Mouse (Mus musculus): ENCODE data around the gene Rcan2.
"Not testable (repeated sequence)": the region's sequence is repeated elsewhere in the genome, so short reads cannot be mapped to it uniquely, and the experiment has no call there.

Rcan2 gene

DNA sequence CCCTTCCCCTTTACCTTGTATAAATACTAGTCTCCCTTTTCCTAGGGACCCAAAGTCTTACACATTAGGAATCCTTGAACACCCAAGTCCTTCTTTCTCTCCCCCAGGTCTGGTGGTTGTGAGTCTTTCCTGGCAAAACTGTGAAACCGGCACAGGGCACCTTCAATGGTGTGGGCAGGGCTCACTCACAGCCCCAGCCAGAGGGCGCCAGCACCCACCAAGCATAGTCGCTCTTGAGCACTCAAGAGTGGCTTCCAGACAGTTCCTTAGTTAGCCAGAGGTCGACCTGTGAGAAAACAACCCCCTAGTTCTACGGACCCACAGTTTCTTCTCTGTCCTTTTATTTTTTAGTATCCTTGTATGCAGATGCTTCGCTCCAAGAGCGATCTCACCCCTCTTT lies at the start of gene Rcan2:
Gene Rcan2, plus strand, starts transcription at position 275 of the 400 bp plus-strand sequence.
- peak; percentile 83 for DNase-seq

DNA sequence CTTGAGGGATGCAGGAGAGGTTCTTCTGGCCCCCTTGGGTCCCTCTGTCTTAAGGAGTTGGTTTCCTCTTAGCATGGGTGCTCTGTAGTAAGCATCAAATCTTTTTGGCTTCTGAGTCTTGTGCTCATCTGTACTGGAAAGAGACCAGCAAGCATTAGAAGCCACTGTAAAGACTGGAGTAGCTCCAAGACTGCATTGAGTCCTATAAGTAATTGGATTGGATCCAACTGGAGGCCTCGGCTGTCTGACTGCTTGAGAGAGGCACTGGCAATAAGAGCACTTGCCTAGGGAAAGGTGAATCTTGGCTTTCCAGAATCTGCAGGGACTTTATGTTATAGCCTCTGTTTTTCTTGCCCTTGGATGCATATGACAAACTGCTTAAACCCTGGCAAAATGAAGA lies 48.3 kb upstream of the Rcan2 start:
- no peak for DNase-seq

DNA sequence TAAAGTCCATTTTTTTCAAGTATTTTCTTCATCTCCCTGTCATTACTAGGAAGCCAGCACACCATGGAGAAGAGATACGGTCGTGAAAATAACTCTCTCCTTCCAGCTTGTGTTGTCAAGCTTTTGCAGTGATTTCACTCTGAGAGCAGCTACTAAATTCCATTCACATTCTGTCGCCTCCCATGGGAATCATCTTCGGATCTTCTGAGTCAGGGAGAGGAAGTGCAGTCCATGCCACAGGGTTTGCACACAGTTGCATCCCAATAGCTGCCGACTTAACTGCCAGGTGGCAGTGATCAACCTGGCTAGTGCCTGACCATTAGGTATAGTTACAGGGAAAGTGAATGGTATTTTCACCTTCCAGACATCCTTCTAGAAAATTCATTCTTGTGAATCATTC lies 46.5 kb upstream of the Rcan2 start:
- no peak for DNase-seq

DNA sequence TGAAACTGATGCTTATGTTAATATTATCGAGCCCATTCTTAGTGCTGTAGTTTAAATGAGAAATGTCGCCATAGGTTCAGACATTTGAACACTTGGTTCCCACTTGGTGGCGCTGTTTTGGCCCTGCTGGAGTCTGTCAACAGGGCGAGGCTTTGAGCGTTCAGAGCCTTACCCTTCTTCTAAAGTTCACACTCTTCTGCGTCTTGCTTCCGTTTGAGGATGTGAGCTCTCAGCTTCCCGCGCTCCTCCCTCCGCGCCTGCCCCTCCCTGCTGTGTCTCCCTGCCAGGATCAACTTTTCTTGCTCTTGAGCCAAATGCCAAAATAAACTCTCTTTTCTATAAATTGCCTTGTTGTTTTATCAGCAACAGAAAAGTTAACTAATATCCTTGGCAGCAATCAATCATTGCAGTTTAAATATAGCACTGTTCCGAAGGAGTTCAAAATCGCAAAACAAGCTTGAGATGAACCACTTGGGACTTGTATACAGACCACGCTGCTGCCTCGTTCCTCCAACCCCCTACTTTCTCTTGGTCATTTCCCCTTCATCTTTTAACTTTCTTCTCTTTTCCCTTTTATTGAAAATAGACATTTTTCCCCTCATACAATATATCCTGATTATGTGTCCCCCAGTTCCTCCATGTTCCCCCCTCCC lies 42.4 kb upstream of the Rcan2 start:
- DNase-seq = no peak

DNA sequence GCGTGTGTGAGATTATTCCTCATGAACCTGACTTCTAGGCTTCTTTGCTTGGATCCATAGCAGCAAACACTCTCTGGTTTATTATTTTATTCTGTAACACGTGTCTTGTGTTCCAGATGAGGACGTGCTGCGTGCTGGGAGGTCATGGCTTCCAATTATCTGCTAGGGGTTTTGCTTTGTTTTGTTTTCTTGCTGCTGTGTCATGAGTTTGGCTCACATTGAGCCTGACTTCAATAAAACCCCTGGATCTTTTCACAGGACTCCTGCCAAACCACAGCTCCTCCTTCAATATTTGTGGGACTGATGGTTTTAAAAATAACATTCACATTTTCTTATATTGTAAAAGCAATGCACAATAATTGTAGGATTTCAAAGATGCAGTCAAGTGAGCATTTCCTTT lies 16.6 kb upstream of the Rcan2 start:
- DNase-seq = no peak

DNA sequence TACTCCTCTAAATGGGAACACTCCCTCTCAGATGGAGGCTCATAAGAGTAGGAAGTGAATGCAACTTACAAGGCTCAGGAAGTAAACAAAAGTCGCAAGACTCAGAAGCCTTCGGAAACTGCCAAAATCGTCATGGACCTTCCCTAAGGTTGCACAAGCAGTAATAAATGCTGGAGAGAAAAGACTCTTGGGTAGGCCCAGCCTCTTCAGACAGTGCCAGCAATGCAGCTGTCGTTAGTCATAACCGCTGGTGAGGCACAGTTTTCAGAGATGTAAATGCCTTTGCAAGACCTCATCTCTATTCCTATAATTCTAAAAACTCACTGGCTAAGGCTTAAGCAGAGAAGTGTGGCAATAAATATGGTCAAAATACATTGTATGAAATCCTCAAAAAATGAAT lies 12.9 kb upstream of the Rcan2 start:
- no peak for DNase-seq

DNA sequence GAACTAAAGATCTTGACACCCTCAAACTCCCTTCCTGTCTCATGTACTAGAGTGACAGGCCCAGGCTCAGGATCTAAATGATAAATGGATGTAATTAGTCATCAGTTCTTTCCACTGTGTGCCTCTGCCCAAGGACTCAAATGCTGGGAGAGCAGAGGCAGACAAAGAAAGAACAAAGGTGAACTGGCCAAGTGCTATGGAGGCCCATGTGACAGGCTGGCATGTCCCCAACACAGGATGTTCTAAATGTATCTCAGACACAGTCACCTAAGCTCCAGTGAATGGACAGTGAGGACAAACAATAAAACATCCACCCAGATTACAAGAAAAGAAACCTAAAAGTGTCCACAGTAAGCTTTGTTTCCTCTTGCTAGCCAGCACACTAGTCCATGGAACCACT lies 11.8 kb upstream of the Rcan2 start:
- DNase-seq = no peak

DNA sequence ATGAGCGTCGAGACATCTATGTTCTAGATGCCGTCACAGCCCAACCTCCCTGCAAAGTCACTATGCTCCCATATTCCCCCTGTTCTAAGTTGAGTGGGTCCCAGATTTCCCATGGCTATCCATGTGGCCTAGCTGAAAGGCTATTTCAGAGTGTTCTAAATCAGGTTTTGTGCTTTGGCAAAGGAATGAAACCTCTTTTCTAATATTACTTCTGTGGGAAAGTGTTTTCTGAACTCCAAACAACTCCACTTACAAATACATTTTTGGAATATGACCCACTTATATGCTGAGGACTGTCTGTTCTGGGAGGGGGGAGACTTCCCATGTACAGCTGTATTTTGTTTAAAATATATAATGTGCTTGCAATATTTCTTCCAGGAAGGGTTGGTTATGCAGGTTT lies 9.4 kb upstream of the Rcan2 start:
- DNase-seq = no peak

DNA sequence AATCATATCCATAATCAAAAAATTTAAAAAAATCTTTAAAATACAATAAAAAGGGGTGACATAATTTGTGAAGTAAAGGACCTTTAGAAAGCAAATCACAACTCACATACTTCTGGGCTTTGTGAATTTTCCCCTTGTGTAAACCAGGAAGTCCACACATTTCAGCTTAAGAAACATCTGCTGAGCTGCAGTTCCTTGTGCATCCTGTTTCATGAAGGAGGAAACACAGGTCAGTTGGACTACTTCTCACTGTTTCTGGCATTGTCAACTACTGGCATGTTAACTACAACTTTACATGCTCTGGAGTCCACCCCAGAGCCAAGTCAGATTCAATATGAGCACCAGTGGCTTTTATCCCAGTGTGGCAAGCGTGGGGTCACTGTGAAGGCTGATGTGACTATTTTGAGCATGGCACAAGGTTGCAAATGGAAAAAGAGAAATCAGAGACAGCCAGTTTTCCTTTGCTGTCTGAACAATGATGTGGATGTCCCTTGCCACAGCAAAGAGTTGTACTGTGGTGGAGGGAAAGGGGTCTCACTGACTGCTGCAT lies 6.3 kb upstream of the Rcan2 start:
- DNase-seq = no peak

DNA sequence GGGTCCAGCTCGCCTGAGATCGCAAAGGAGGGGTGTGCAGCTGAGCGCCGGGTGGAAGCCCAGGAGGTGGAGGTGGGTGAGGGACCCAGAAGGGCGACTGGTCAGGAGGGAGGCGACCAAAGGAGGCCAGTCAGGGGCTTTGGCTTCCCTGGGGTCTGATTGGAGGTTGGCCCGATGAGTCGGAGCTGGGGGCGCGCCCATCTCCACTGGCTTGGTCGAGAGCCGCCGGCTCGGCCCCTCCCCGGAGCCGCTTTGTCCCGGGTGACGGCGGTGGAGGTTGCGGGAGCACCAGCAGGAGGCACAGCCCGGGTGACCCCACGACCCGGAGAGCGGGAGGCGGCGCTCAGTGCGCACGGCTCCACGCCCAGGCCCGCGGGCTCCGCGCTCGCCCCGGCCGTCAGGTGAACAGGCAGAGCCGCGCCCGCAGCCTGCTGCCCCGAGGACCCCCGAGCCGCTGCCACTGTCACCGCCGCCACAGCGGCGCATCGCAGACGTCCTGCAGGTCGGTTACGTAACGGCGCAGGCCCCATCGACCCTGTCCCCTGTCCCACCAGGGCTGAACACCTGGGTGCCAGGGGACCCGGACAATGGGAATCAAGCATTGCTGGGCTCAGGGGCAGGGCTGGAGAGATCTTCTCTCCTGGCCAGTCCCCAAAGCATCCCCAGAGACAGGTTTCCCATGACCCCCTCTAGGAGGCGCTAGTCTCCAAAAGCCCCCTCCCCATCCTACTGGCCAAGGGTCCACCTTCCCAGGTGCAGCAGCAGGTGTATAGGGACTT lies 633 bp downstream of the Rcan2 start:
- DNase-seq = peak; percentile 77

DNA sequence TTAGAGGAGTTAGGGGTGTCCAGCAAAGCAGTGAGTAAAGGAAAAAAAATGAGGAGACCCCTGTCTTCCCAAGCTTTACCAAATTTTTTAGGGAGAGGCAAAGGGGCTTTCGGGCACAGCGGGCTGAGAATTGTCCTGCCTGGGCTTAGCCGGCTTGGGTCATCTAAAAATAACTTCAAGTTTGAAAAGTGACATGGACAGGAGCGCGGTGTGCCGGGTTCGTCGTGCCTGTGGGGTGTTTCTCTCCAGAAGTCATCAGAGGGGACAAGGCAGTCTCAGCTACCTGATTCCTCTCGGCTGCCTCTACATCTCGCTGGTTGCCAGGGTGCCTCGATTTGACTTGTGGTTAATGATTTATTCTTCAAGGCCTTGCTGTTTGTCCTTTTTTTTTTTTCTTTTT lies 1.3 kb downstream of the Rcan2 start:
- peak; percentile 48 for DNase-seq

DNA sequence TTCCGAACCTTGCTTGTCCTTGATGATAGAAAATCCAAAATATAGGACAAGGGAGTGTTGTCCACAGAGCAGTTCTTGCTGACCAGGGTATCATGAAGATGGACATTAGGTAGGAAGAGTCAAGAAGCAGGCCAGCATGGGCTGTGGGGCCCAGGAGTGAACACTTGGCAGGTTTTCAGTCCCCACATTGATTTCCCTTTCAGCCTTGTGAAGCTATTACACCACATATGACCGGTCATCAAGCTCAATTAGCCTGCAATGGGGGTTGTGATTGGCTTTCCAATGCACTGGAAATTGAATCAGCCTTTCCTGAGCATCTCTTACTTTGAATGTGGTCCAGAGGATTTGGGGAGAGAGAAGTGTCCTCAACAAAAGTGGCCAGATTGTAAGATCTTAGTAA lies 2.0 kb downstream of the Rcan2 start:
- no peak for DNase-seq

DNA sequence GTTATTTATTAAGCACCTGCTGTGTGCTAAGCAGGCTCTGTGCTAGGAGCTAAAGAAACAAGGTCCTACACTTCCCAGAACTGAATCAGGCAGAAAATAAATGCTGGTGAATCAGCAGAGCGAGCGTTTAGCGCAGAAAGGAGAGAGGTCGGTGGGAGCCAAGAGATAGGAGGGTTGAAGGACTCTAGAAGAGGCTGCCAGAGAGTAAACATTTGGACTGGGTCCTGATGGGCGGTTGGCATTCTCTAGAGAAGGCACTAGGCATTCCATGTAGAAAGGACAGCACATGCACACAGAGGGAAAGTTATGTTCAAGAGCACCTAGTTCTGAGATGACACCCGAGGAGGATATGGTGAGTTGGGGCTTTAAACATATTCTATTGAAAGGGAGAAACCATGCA lies 2.6 kb downstream of the Rcan2 start:
- peak; percentile 53 for DNase-seq

DNA sequence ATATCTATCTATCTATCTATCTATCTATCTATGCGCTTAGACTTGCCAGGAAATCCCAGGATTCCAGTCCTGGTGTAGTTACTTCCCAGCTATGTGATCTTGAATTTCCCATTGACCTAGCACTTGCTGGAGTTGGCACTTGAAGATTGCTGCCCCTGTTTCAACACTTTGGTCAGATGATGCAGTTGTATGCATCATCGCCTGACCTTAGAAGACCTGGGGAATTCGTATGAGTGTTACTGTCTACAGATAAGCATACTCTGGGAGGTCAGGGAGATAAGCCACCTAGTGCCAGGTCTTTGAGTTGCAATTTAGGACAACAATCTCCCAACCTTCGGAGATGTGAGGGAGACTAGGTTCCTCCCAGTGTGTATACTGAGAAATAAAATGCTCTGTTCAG lies 5.7 kb downstream of the Rcan2 start:
- DNase-seq = no peak

DNA sequence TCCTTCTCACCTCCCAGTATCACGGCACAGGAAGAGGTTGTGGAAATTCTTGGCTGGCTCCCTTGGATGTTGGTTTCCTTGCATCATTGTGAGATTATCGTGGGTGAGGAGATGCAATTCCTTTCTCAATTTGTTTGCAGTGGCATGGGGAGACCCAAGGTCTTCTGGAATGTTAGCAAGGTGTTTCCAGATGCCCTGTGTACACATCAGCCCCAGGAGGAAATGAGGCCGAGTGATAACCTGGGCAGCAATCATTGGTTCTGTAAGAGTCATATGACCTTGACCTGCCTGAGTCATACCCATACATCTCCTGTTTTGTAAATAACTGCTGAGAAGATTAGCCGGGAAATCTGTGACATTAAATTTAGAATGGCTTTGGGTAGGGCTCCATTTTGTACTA lies 10.3 kb downstream of the Rcan2 start:
- no peak for DNase-seq

DNA sequence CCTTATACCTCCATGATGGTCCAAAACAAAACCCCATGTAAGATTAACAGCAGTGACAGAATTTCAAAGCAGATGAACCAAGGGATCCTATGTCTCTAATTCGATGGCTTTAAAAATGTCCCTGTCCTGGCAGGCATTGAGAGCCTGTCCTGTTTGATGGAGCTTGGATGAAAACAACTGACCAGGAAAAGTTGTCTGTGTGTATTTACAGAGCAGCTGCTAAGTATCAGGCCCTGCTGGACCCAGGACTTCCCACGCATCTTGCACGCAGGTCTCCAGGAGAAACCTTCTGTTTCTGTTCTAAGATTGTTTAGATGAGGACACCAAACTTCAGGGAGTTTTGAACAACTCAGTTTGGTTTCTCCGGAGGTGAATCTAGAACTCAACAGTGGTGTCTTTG lies 14.2 kb downstream of the Rcan2 start:
- DNase-seq = no peak

DNA sequence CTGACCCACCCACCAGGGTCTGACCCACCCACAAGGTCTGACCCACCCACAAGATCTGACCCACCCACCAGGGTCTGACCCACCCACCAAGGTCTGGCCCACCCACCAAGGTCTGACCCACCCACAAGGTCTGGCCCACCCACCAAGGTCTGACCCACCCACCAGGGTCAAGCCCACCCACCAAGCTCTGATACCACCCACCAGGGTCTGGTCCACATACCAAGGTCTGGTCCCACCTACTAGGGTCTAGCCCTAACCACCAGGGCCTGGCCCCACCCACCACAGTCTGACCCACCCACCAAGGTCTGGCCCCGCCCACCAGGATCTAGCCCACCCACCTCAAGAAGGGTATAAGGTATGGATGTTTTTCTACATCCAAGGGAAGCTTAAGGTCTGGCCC lies 15.3 kb downstream of the Rcan2 start:
- no peak for DNase-seq

DNA sequence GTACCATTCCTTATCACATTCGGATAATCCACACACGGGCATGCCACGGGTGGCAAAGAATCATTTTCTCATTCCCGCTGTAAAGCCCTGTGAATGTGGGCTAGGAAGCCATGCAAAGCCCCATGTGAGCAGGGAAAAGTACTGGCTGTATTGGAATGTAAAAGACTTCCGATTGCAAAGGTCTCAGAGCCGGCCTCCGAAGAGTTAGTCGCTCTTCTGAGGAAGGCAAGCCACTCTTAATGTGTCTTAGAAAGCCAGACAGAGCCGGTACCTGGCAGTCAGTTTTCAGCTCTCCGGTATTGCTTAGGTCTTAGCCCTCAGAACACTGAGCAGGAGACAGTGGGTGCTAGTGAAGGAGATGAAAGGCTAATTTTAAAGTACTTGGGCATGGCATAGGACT lies 16.0 kb downstream of the Rcan2 start:
- no peak for DNase-seq

DNA sequence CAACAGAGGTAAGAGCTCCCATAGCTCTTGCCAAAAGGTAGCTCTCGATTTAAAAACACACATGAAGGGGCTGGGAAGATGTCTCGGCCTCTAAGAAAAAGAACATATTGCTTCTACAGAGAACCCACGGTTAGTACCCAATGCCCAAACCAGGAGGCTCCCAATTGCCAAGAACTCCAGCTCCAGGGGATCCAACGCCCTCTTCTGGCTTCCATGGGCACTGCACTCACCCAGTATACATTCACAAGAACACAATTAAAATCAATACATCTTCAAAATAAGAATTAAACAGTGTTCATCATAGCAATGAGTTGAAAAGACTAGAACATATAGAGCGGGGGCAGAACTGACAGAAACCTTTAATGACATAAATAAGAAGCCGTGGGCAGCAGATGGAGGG lies 17.2 kb downstream of the Rcan2 start:
- no peak for DNase-seq

DNA sequence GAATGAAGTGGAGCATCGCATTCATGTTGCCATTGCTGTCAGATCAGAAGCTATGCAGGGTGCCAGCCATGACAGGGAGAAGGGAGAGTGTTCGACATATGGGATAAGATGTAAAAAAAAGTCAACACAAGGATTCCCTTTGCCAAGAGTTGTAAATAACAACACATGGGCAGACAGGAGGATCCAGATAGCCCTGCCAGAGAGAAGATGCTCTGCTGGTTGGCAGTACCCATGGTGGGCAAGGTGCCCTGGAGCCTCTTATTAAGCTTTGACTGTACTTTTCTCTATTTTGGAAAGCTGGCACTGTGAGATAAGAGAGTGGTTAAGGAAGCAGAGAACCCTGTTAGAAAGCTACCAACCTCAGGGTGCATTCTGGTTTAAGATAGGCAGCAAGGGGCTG lies 19.8 kb downstream of the Rcan2 start:
- DNase-seq = peak; percentile 91

DNA sequence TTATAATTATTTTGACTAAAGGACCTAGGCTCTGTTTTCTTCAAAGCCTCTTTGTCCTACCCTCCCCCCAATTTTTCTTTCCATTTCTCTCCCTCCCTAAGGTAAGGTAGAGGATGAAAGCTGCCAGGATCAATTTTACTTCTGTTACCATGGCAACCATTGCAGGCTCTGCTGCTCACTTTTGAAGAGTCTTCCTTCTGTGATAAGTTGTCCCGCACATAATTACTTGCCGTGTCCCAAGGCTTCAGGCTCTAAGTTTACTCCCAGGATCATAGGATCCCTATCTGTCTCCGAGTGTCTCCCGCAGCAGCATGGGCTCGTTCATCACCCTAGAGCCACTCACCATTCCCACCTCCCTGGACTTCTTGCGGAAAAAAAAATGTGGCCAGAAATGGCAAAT lies 21.1 kb downstream of the Rcan2 start:
- no peak for DNase-seq

DNA sequence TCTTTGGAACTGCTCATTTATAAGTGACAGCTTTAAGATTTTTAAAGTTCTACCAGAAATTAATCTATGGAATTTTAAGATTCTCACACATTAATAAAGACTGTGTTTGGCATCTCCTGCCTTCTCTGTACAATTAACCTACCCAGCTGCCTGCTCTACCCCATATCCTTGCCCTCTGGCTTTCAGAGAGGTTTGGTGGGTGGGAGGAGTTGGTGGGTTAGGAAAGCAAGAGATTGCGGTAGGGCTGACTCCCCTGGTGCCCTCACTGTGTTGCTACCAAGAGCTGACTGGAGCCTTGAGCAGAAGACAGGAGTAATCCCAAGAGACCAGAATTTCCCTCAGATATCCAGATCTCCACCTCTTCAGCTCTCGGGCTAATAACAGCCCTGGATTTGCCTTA lies 21.5 kb downstream of the Rcan2 start:
- DNase-seq = no peak

DNA sequence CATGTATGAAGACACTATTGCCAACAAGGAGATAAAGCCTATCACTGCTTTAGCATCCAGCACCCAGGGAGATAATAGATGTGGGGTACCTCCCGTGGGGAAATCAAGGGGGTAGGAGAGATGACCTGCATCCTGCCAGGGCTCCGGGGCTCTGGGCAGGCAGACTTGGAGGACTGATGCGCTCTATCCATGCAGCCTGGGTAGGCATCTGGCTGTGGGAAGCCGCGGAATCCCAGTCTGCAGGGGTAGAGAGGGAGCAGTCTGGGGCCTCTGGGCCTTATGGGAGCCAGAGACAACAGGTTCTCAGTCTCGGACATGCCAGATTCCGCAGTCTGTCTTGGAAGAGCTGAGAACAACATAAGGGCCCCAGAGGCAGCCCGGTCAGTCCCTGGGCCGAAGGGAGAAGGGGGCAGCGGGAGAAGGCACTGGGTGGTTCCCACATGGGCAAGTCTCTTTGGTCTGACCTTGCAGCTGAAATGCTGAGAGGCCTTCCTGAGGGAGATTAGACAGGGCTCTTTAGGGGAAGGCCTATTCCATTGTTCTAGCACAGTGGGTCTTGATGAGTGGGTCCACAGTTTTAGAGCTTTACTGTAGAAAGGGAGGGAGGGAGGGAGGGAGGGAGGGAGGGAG lies 23.7 kb downstream of the Rcan2 start:
- no peak for DNase-seq

DNA sequence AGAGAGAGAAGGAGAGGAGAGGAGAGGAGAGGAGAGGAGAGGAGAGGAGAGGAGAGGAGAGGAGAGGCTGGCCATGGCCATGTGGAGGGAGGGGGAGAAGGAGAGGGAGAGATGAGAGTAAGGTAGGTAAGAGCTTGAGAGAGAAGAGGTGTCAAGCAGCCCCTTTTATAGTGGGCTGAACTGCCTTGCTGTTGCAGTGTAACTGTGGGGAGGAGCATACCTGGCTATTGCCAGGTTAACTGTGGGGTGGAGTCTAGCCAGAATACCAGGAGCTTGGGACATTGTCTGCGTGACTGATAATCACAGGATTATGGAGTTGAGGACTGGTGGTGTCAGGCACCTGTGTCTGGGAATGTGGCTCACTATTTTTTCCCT lies 24.2 kb downstream of the Rcan2 start:
- DNase-seq = not testable (repeated sequence)
